Mouse (Mus musculus): ENCODE data around the gene Chmp4b. TPM values are rescaled to one million over a fixed set of nuclear protein-coding genes. Genes with fewer than 3 reads are reported as not detected.

Gene Chmp4b
- polyA plus RNA-seq, 1 experiment from 2014 or later: 14.7 TPM

GRCm38 (mm10) chr2:154713964-154714363 is 62.5 kb downstream of the Chmp4b start:
- H3K4me1 ChIP-seq: peaks cover 19% of the 10 kb centered on the region
- H3K4me3 ChIP-seq: no peak overlapping the region
- H3K27me3 ChIP-seq (replicated peaks; ENCODE audit: low read depth, poor library complexity, severe bottlenecking): no peaks in the 10 kb centered on the region
- no peak overlapping the region for H3K27ac ChIP-seq (replicated peaks)
- H3K9me3 ChIP-seq: no peaks in the 10 kb centered on the region
- H3K36me3 ChIP-seq (replicated peaks): no peaks in the 10 kb centered on the region
- WGBS: 49% methylated on average over 3 of the region's 3 CpGs
- no peak for DNase-seq (ENCODE audit: low spot score)

- H3K4me3 ChIP-seq: no peak overlapping the region
- H3K27ac ChIP-seq (replicated peaks): no peak overlapping the region
- H3K27me3 ChIP-seq (replicated peaks; ENCODE audit: low read depth, poor library complexity, severe bottlenecking): no peaks in the 10 kb centered on the region
- H3K4me1 ChIP-seq: peaks cover 18% of the 10 kb centered on the region
- DNase-seq (ENCODE audit: low spot score): no peak
- 90% methylated on average over 4 of the region's 4 CpGs for WGBS
- no peaks in the 10 kb centered on the region for H3K36me3 ChIP-seq (replicated peaks)
- H3K9me3 ChIP-seq: no peaks in the 10 kb centered on the region
These were observed 65.1 kb downstream of the Chmp4b start for GRCm38 (mm10) chr2:154716586-154716985.

- Histone ChIP-seq H3K27me3 (replicated peaks; ENCODE audit: low read depth, poor library complexity, severe bottlenecking) (no peaks in the 10 kb centered on the region), H3K36me3 (replicated peaks) (no peaks in the 10 kb centered on the region), H3K9me3 (no peaks in the 10 kb centered on the region), H3K4me3 (no peak overlapping the region), H3K27ac (replicated peaks) (no peak overlapping the region), H3K4me1 (peaks cover 13% of the 10 kb centered on the region)
- no peak for DNase-seq (ENCODE audit: low spot score)
These were observed 65.6 kb downstream of the Chmp4b start for GRCm38 (mm10) chr2:154717081-154717480.

- H3K27me3 ChIP-seq (replicated peaks; ENCODE audit: low read depth, poor library complexity, severe bottlenecking): no peaks in the 10 kb centered on the region
- peaks cover 6% of the 10 kb centered on the region; the same call in 1 of the 2 replicates for H3K4me1 ChIP-seq
- 82% methylated on average over 12 of the region's 12 CpGs for WGBS
- no peak overlapping the region for H3K4me3 ChIP-seq
- H3K27ac ChIP-seq (replicated peaks): no peak overlapping the region
- H3K9me3 ChIP-seq: no peaks in the 10 kb centered on the region
- no peak for DNase-seq (ENCODE audit: low spot score)
- H3K36me3 ChIP-seq (replicated peaks): no peaks in the 10 kb centered on the region
These were observed 67.5 kb downstream of the Chmp4b start for GRCm38 (mm10) chr2:154718855-154719556.

GRCm38 (mm10) chr2:154720315-154720714 is 68.8 kb downstream of the Chmp4b start:
- WGBS: 87% methylated on average over 2 of the region's 2 CpGs
- H3K4me1 ChIP-seq: 0 out of 2 replicates have a peak, but pooled peaks cover 4% of the 10 kb centered on the region
- no peaks in the 10 kb centered on the region for H3K36me3 ChIP-seq (replicated peaks)
- H3K4me3 ChIP-seq: no peak overlapping the region
- H3K27me3 ChIP-seq (replicated peaks; ENCODE audit: low read depth, poor library complexity, severe bottlenecking): no peaks in the 10 kb centered on the region
- DNase-seq (ENCODE audit: low spot score): no peak
- no peaks in the 10 kb centered on the region for H3K9me3 ChIP-seq
- H3K27ac ChIP-seq (replicated peaks): no peak overlapping the region

GRCm38 (mm10) chr2:154723473-154723872 is 72.0 kb downstream of the Chmp4b start:
- DNase-seq (ENCODE audit: low spot score): no peak
- no peaks in the 10 kb centered on the region for H3K9me3 ChIP-seq
- no peak overlapping the region for H3K4me3 ChIP-seq
- WGBS: 80% methylated on average over 4 of the region's 4 CpGs
- no peaks in the 10 kb centered on the region for H3K27me3 ChIP-seq (replicated peaks; ENCODE audit: low read depth, poor library complexity, severe bottlenecking)
- no peaks in the 10 kb centered on the region for H3K36me3 ChIP-seq (replicated peaks)
- H3K4me1 ChIP-seq: peaks cover 8% of the 10 kb centered on the region; the same call in 1 of the 2 replicates
- H3K27ac ChIP-seq (replicated peaks): no peak overlapping the region

- no peaks in the 10 kb centered on the region for H3K36me3 ChIP-seq (replicated peaks)
- H3K27me3 ChIP-seq (replicated peaks; ENCODE audit: low read depth, poor library complexity, severe bottlenecking): no peaks in the 10 kb centered on the region
- WGBS: 71% methylated on average over 3 of the region's 3 CpGs
- DNase-seq (ENCODE audit: low spot score): no peak
- no peak overlapping the region for H3K27ac ChIP-seq (replicated peaks)
- no peaks in the 10 kb centered on the region for H3K9me3 ChIP-seq
- peaks cover 15% of the 10 kb centered on the region for H3K4me1 ChIP-seq
- H3K4me3 ChIP-seq: no peak overlapping the region
These were observed 78.2 kb downstream of the Chmp4b start for GRCm38 (mm10) chr2:154729737-154730136.

GRCm38 (mm10) chr2:154730841-154731240 is 79.3 kb downstream of the Chmp4b start:
- H3K4me3 ChIP-seq: no peak overlapping the region
- DNase-seq (ENCODE audit: low spot score): no peak
- peaks cover 25% of the 10 kb centered on the region for H3K4me1 ChIP-seq
- H3K27me3 ChIP-seq (replicated peaks; ENCODE audit: low read depth, poor library complexity, severe bottlenecking): no peaks in the 10 kb centered on the region
- no peaks in the 10 kb centered on the region for H3K9me3 ChIP-seq
- WGBS: 92% methylated on average over 3 of the region's 3 CpGs
- no peak overlapping the region for H3K27ac ChIP-seq (replicated peaks)
- H3K36me3 ChIP-seq (replicated peaks): no peaks in the 10 kb centered on the region

GRCm38 (mm10) chr2:154731916-154732315 is 80.4 kb downstream of the Chmp4b start:
- Histone ChIP-seq H3K9me3 (no peaks in the 10 kb centered on the region), H3K4me1 (peaks cover 25% of the 10 kb centered on the region), H3K27me3 (replicated peaks; ENCODE audit: low read depth, poor library complexity, severe bottlenecking) (no peaks in the 10 kb centered on the region), H3K4me3 (no peak overlapping the region), H3K36me3 (replicated peaks) (no peaks in the 10 kb centered on the region), H3K27ac (replicated peaks) (no peak overlapping the region)
- 81% methylated on average over 2 of the region's 2 CpGs for WGBS
- no peak for DNase-seq (ENCODE audit: low spot score)

- H3K4me3 ChIP-seq: no peak overlapping the region
- no peaks in the 10 kb centered on the region for H3K27me3 ChIP-seq (replicated peaks; ENCODE audit: low read depth, poor library complexity, severe bottlenecking)
- DNase-seq (ENCODE audit: low spot score): no peak
- H3K9me3 ChIP-seq: no peaks in the 10 kb centered on the region
- no peak overlapping the region for H3K27ac ChIP-seq (replicated peaks)
- peaks cover 25% of the 10 kb centered on the region for H3K4me1 ChIP-seq
- H3K36me3 ChIP-seq (replicated peaks): no peaks in the 10 kb centered on the region
- WGBS: 75% methylated on average over 9 of the region's 9 CpGs
These were observed 81.1 kb downstream of the Chmp4b start for GRCm38 (mm10) chr2:154732503-154733141.

GRCm38 (mm10) chr2:154734977-154735376 is 83.5 kb downstream of the Chmp4b start:
- Histone ChIP-seq H3K4me1 (peaks cover 21% of the 10 kb centered on the region), H3K27me3 (replicated peaks; ENCODE audit: low read depth, poor library complexity, severe bottlenecking) (no peaks in the 10 kb centered on the region), H3K4me3 (no peak overlapping the region), H3K36me3 (replicated peaks) (no peaks in the 10 kb centered on the region), H3K27ac (replicated peaks) (no peak overlapping the region), H3K9me3 (no peaks in the 10 kb centered on the region)
- WGBS: 63% methylated on average over 9 of the region's 9 CpGs
- DNase-seq (ENCODE audit: low spot score): no peak

GRCm38 (mm10) chr2:154735416-154735815 is 83.9 kb downstream of the Chmp4b start:
- WGBS: 74% methylated on average over 7 of the region's 7 CpGs
- no peaks in the 10 kb centered on the region for H3K9me3 ChIP-seq
- no peak for DNase-seq (ENCODE audit: low spot score)
- peaks cover 21% of the 10 kb centered on the region for H3K4me1 ChIP-seq
- H3K27me3 ChIP-seq (replicated peaks; ENCODE audit: low read depth, poor library complexity, severe bottlenecking): no peaks in the 10 kb centered on the region
- H3K4me3 ChIP-seq: no peak overlapping the region
- no peak overlapping the region for H3K27ac ChIP-seq (replicated peaks)
- H3K36me3 ChIP-seq (replicated peaks): no peaks in the 10 kb centered on the region

- H3K9me3 ChIP-seq: no peaks in the 10 kb centered on the region
- WGBS: 86% methylated on average over 7 of the region's 7 CpGs
- H3K36me3 ChIP-seq (replicated peaks): no peaks in the 10 kb centered on the region
- H3K27ac ChIP-seq (replicated peaks): no peak overlapping the region
- DNase-seq (ENCODE audit: low spot score): no peak
- no peaks in the 10 kb centered on the region for H3K27me3 ChIP-seq (replicated peaks; ENCODE audit: low read depth, poor library complexity, severe bottlenecking)
- H3K4me1 ChIP-seq: peaks cover 21% of the 10 kb centered on the region
- no peak overlapping the region for H3K4me3 ChIP-seq
These were observed 84.5 kb downstream of the Chmp4b start for GRCm38 (mm10) chr2:154735986-154736385.
